Mouse (Mus musculus): ENCODE measurements at regions not wholly inside any gene's neighbourhood (a gene's known extent, or its start where the extent isn't known, plus 50 kb on each side); places are given as distances from the start of the nearest gene placed in this dataset.
A peak's percentile ranks its signal among the peaks of the same experiment; 100 is the strongest.

GRCm38 (mm10) chr4:80002738-80003635 lies 830.9 kb upstream of the Tyrp1 start:
- no peak for DNase-seq

- DNase-seq: no peak
Observed at GRCm38 (mm10) chr4:80003636-80004365, 830.1 kb upstream of the Tyrp1 start.

GRCm38 (mm10) chr4:80004366-80004700 lies 829.6 kb upstream of the Tyrp1 start:
- no peak for DNase-seq

- no peak for DNase-seq
Observed at GRCm38 (mm10) chr4:80004788-80005187, 829.1 kb upstream of the Tyrp1 start.

- no peak for DNase-seq
Observed at GRCm38 (mm10) chr4:80027876-80028275, 806.0 kb upstream of the Tyrp1 start.

GRCm38 (mm10) chr4:80047956-80048355 lies 786.0 kb upstream of the Tyrp1 start:
- DNase-seq: peak; percentile 13

Data from right cerebral cortex, postnatal 4 days (tissue).